Mouse (Mus musculus): ENCODE data around the gene Ciao1.
"Not testable (repeated sequence)": the region's sequence is repeated elsewhere in the genome, so short reads cannot be mapped to it uniquely, and the experiment has no call there.

- not testable (repeated sequence) for TF ChIP-seq EP300 (IDR thresholded peaks at IDR 0.05; ENCODE audit: insufficient read depth, low read depth, low read length); CTCF (IDR thresholded peaks at IDR 0.05; ENCODE audit: low read depth, low read length)
These were observed 41.7 kb downstream of the Ciao1 start for GRCm38 (mm10) chr2:127205936-127206335.
